Mouse (Mus musculus) cerebellum, adult 2 months (tissue): ENCODE measurements around the gene Olfr683. TPM values are rescaled to one million over a fixed set of nuclear protein-coding genes. Genes with fewer than 3 reads are reported as not detected.
"Not testable (repeated sequence)": the region's sequence is repeated elsewhere in the genome, so short reads cannot be mapped to it uniquely, and the experiment has no call there.

ENCODE experiments used
- DNase-seq, 2 experiments: peaks; one replicate each; pipeline ENCODE4 v3.0.0; 2021
- H3K27ac ChIP-seq: fragments of 200-500 bp; 2 replicates; pipeline ENCODE4 v1.5.1; 2012; ENCODE audit warnings: low read length, control low read depth, inconsistent platforms; ENCODE audit not compliant: insufficient read depth
- H3K27me3 ChIP-seq: fragments of 200-500 bp; 2 replicates; pipeline ENCODE4 v1.6.1; 2012; ENCODE audit warnings: inconsistent platforms, mild to moderate bottlenecking, low read length, moderate library complexity; ENCODE audit not compliant: control insufficient read depth, insufficient read depth
- H3K4me1 ChIP-seq: fragments of 200-500 bp; 2 replicates; pipeline ENCODE4 v1.6.1; 2011; ENCODE audit warnings: low read length; ENCODE audit not compliant: control insufficient read depth, insufficient read depth
- H3K4me3 ChIP-seq: fragments of 200-500 bp; replicated peaks from 2 replicates; pipeline ENCODE3; 2011; ENCODE audit warnings: mild to moderate bottlenecking, low read depth, low read length, control low read depth; ENCODE audit not compliant: insufficient read depth
- CTCF ChIP-seq: fragments of 200-500 bp; IDR thresholded peaks from 2 replicates; pipeline ENCODE4 v1.5.1; 2011; ENCODE audit warnings: low read depth, mild to moderate bottlenecking, control low read depth, low read length, moderate library complexity, borderline replicate concordance; ENCODE audit not compliant: insufficient read depth
- POLR2A ChIP-seq: fragments of 200-500 bp; IDR thresholded peaks from 2 replicates; pipeline ENCODE4 v1.6.1; 2011; ENCODE audit warnings: low read length, control low read depth, borderline replicate concordance; ENCODE audit not compliant: insufficient read depth
- WGBS: fragments of 180-500 bp; shearing (Covaris S2); methylation state at CpG from one replicate; pipeline ENCODE4 v1.1.7; 2018; 5-methylcytosine and 5-hydroxymethylcytosine counted together
- polyA plus RNA-seq: library from polyadenylated mRNA; depleted of rRNA; stranded (reverse); fragments of >200 nt; gene quantifications from 2 replicates; pipeline ENCODE4 v1.2.3, GENCODE M21; 2012; rRNA removed

The Olfr683 gene
- not detected in 2 replicates for polyA plus RNA-seq

DNA sequence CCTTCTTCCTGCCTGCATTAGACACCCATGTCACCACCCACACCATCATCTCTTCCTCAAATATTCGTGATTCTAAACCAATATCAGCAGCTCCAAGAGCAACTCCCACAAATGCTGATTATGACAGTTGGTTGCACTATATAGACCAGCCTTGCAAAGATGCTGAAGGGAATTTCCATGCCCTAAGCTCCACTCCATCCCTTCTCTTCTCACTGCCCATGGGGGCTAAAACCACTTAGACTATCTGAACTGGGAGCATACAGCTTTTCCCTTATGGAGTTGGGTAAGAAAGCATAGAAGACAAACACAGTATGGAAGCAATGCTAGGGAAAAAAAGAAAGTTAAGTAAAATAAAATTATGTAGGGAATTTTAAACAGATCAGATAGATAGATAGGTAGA lies at the start of gene Olfr683:
Gene Olfr683, minus strand, starts transcription at position 101 of the 400 bp plus-strand sequence.
- no peak for DNase-seq
- H3K4me1 ChIP-seq = no peaks in the 10 kb centered on the region
- H3K27me3 ChIP-seq = no peaks in the 10 kb centered on the region
- no peak within 1 kb of the TSS for H3K4me3 ChIP-seq
- 48% methylated on average over 1 of the region's 1 CpGs for WGBS
- no peak for TF ChIP-seq CTCF
- no peak for TF ChIP-seq POLR2A
- no peak within 1 kb of the TSS for H3K27ac ChIP-seq

DNA sequence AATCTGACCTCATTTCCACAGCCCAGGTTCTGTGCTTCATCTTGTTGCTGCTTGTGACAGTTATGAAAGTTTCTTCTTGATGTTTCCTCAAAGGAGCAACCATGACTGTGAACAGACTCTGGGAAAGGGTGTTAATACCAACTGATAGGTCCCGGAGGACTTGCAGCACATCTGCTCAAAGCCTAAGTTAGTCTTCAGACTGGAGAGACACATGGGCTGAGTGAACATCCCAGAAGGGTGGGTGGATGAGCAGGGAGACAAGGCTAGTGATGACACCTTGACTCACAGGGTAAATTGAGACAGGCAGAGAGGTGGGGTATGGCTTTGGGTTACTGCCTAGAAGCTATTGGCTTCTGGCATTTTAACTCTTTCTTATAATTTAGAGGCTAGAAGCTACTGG lies 39.1 kb upstream of the Olfr683 start, which contains the start of gene Olfr685:
Gene Olfr685, minus strand, starts transcription at position 101 of the 400 bp plus-strand sequence.
- TF ChIP-seq POLR2A (no peak), CTCF (no peak)
- Histone ChIP-seq H3K27me3 (no peaks in the 10 kb centered on the region), H3K4me3 (no peak within 1 kb of the TSS), H3K4me1 (no peaks in the 10 kb centered on the region), H3K27ac (no peak within 1 kb of the TSS)
- WGBS = 85% methylated on average over 1 of the region's 1 CpGs
- no peak for DNase-seq

DNA sequence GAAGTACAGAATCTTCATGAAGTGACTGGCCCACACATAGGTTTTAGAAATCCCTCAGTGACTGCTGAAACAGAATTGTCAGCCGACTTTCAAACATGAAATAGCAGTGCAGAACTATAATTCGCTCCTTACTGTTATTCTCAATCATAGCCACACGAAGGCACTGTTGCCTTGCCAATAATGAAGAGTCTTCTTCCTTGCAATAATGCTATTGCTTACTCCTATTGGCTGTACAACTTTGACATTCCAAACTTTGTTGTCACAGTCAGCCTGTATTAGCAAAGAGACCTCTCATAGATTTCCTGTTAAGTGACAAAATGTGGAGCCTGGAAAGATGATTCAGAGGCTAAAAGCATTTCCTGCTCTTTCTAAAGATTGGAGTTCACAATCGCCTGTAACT lies 24.0 kb upstream of the Olfr683 start:
- no peak for TF ChIP-seq POLR2A

DNA sequence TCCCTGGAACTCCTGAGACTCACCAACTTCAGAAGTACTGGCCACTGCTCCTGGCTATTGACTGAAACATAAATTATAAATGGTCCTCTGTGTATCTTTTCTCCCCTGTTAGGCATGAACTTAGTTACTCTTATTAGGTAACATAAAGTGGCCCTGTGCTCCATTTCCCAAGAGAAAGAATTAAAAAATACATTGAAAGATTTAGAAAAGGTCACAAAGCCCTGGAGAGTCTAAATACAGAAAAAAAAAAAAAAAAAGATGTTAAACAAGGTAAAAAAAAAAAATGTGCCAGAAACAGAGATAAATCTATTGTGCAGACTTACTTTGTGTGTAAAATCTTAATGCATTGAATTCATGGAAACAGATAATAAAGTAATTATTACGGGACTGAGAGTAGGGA lies 16.7 kb upstream of the Olfr683 start, which contains the start of gene Olfr684:
Gene Olfr684, minus strand, starts transcription at position 101 of the 400 bp plus-strand sequence.
- Histone ChIP-seq H3K27me3 (no peaks in the 10 kb centered on the region), H3K4me3 (no peak within 1 kb of the TSS), H3K27ac (no peak within 1 kb of the TSS), H3K4me1 (no peaks in the 10 kb centered on the region)
- no peak for TF ChIP-seq CTCF
- no peak for TF ChIP-seq POLR2A
- 61% methylated on average over 1 of the region's 1 CpGs for WGBS
- no peak for DNase-seq

More for the DNA sequence above, 24.0 kb upstream of the Olfr683 start:
- Histone ChIP-seq H3K4me1 (no peaks in the 10 kb centered on the region), H3K4me3 (no peak overlapping the region), H3K27ac (no peak overlapping the region), H3K27me3 (no peaks in the 10 kb centered on the region)
- DNase-seq = no peak
- 52% methylated on average over 4 of the region's 4 CpGs for WGBS

DNA sequence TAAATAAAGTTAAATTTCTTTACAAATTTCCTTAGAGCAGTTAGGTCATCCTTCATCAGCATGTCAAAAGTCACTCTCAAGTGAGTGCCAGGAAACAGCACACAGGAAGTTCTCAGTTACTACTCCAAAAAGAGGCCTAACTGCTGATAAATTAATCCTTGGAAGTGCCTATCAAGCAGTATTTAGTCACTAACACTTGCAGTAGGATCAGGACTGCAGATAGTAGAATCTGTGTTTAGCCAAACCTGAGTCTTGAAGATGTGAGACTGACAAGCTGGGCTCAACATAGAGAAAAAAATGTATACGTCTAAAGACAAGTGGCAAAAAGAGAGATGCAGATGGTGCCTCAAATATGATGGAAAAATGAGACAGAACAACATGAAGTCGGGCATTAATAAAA lies 5.5 kb downstream of the Olfr683 start:
- Histone ChIP-seq H3K4me1 (no peaks in the 10 kb centered on the region), H3K4me3 (no peak overlapping the region), H3K27ac (no peak overlapping the region), H3K27me3 (no peaks in the 10 kb centered on the region)
- 68% methylated on average over 2 of the region's 2 CpGs for WGBS
- no peak for DNase-seq
- TF ChIP-seq POLR2A (no peak), CTCF (no peak)

DNA sequence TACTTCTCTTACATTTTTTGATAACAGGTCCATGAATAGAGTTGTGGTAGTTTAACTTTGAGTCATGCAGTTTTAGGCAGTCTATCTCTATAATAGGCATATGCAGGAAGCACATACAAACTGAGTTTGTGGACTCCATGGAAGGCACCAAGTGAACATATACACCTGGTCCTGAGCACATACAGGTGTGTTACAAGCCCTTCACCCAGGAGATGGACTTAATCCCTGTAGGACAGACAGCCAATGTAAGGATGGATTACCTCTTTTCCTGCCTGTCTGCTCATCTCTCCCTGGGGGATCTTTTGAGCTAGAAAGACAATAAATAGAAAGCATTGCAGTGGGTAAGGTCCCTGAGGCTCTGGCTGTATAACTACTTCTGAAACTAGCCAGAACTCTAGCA lies 30.3 kb downstream of the Olfr683 start, which contains the start of gene Olfr681:
Gene Olfr681, plus strand, starts transcription at position 301 of the 400 bp plus-strand sequence.
- no peaks in the 10 kb centered on the region for H3K4me1 ChIP-seq
- H3K4me3 ChIP-seq = no peak within 1 kb of the TSS
- TF ChIP-seq POLR2A (no peak), CTCF (no peak)
- no peaks in the 10 kb centered on the region for H3K27me3 ChIP-seq
- H3K27ac ChIP-seq = no peak within 1 kb of the TSS
- DNase-seq = no peak

DNA sequence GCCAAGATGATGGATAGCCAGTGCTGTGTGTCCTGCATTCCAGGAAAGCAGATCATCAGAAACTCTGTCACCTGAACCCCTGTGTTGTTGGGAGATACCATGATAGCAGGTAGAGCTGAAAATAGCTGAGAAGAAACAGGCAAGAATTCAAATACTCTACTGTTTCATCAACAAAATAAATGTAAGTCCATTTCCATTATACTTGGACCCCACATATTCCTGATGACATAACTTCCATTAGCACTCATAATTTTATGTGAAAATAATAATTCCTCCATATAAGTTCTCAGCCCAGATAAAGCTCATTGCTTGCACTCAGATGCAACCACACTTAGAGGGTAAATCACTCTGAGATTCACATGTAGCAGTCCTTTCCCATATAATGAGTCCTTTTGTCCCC lies 54.1 kb downstream of the Olfr683 start, which contains the start of gene Olfr680-ps1:
Gene Olfr680-ps1, minus strand, starts transcription at position 101 of the 400 bp plus-strand sequence.
- not testable (repeated sequence) for DNase-seq, H3K27me3 ChIP-seq, H3K4me1 ChIP-seq, H3K27ac ChIP-seq, H3K4me3 ChIP-seq

Other genes with a start within 250 kb of the Olfr683 start
- gene Olfr667, start 225.5 kb downstream of the Olfr683 start, polyA plus RNA-seq = not detected in 2 replicates
- not detected in 2 replicates for gene Olfr668, start 219.0 kb downstream of the Olfr683 start, polyA plus RNA-seq
- not detected in 2 replicates for gene Olfr669, start 212.8 kb downstream of the Olfr683 start, polyA plus RNA-seq
- gene Olfr670, start 184.4 kb downstream of the Olfr683 start, polyA plus RNA-seq = not detected in 2 replicates
- gene Olfr671, start 167.9 kb downstream of the Olfr683 start, polyA plus RNA-seq = not detected in 2 replicates
- gene Olfr672, start 145.0 kb downstream of the Olfr683 start, polyA plus RNA-seq = not detected in 2 replicates
- not detected in 2 replicates for gene Olfr675, start 118.6 kb downstream of the Olfr683 start, polyA plus RNA-seq
- not detected in 2 replicates for gene Olfr676, start 114.3 kb downstream of the Olfr683 start, polyA plus RNA-seq
- not detected in 2 replicates for gene Olfr677, start 95.6 kb downstream of the Olfr683 start, polyA plus RNA-seq
- not detected in 2 replicates for gene Olfr678, start 82.5 kb downstream of the Olfr683 start, polyA plus RNA-seq
- gene Olfr679, start 65.8 kb downstream of the Olfr683 start, polyA plus RNA-seq = not detected in 2 replicates
- not detected in 2 replicates for gene Olfr680-ps1, start 54.2 kb downstream of the Olfr683 start, polyA plus RNA-seq
- gene Olfr681, start 30.2 kb downstream of the Olfr683 start, polyA plus RNA-seq = not detected in 2 replicates
- not detected in 2 replicates for gene Olfr684, start 16.6 kb upstream of the Olfr683 start, polyA plus RNA-seq
- gene Olfr685, start 39.0 kb upstream of the Olfr683 start, polyA plus RNA-seq = not detected in 2 replicates
- gene Olfr686, start 60.5 kb upstream of the Olfr683 start, polyA plus RNA-seq = not detected in 2 replicates
- not detected in 2 replicates for gene Olfr688, start 141.1 kb upstream of the Olfr683 start, polyA plus RNA-seq
- not detected in 2 replicates for gene Olfr689, start 164.2 kb upstream of the Olfr683 start, polyA plus RNA-seq
- gene Olfr690, start 187.1 kb upstream of the Olfr683 start, polyA plus RNA-seq = 0.43 and 0.60 TPM in 2 replicates
- gene Olfr691, start 195.3 kb upstream of the Olfr683 start, polyA plus RNA-seq = 0.23 and 0.43 TPM in 2 replicates
- gene Olfr692, start 221.2 kb upstream of the Olfr683 start, polyA plus RNA-seq = not detected in 2 replicates
- gene Gm5901, start 228.0 kb upstream of the Olfr683 start, polyA plus RNA-seq = not detected in 2 replicates